Mouse (Mus musculus) cerebellum, adult 18-20 months (tissue): ENCODE measurements around the gene Tbc1d8.

Experiments used
- DNase-seq, 2 experiments: peaks; one replicate each; pipeline ENCODE4 v3.0.0; 2021

Tbc1d8 gene

DNA sequence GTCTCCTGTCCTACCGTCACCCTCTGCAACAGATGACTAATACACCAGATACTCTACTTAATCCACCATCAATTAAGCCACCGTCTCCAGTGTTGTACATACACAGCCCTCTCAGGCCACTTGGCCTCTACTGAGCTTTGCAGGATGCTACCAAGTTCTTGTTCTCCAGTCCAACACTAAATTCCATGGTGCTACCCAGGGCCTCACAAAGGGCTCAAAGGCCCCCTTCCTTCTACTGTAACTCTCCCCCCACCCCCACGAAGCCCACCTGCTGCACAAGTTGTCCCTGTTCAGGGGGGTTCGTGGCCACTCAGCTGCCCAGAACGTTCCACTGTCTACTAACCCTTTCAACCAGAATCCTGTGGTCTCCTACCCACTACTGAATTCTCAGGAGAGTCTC is 1.5 kb downstream of the Tbc1d8 start:
- no peak for DNase-seq

DNA sequence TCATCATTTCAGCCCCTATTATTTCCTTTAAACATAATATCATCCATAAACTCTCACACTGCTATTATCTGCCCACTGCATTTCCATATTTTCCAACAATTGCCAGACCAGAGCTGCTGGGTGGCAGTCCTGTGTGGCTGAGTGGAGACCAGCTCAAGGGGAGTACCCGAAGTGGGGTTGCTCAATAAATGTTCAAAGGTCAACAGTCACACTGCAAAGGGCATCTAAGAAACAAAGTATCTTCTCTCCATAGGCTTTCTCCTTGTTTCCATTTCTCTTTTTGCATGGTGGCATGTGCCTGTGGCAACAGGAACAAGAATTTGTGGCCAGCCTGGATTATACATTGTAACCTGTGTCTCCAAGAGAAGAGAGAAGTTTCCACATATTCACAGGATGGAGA is 2.2 kb downstream of the Tbc1d8 start:
- DNase-seq = no peak

DNA sequence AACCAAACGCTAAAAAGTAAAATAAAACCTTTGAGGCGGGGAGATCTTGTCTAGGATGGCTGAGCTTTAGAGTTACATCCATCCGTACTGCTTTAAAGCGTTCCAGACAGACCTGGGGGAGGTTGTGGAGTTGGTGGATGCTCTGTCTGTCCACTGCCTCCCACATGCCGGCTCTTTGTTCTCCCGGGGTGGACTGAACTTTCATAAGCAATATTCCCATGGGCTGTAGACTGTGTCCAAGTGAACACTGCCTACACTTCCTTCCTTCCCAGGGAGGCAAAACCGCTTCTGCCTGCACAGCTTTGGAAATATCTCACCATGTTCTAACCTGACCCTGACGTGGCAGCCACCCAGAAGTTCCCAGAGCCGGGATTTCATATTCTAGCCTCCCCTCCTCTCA is 4.0 kb downstream of the Tbc1d8 start:
- no peak for DNase-seq

DNA sequence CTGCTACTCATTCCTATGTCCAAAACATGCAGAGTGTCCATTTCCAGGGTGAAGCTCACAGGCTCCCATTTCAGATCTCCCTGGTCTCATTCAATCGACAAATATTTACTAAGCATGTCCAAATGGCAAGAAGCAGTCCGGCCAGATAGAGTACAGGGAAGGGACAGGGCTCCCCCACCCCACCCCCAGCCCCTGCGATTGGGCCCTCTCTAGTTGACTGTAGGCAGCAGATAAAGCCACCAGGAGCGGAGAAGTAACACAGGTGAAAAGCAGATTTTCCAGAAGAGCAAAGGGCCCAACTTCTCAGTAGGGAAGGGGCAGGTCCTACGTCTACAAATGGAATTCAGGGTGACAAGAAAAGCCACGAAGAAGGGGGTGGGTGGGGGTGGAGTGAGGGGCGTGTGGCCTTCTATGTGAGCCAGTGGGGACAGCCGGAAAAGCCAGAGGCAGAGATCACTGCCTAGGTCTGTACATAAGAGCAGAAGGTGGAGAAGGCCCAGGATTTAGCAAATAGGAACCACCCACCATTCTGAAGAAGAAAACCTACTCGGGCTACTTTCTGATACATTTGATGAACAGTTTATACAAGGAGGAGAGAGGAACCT is 7.2 kb downstream of the Tbc1d8 start:
- DNase-seq = no peak

DNA sequence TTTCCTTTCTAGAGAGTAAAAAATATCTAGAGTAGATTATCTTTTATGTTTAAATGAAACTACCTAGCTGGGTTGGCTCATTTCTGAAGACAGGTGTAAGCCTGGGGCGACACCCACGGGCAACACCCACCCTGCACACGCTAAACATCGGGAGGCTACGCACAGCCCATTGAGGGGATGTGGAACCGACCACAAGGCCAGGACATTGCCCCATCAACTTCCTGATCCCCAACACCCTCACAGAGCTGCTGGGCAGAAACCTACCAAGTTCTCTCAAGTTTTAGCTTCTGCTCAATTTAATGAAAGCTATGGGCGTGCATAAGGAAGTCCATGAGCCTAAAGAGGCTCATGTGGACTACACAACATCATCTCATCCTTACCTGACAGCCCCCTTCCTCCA is 9.6 kb downstream of the Tbc1d8 start:
- DNase-seq = no peak

DNA sequence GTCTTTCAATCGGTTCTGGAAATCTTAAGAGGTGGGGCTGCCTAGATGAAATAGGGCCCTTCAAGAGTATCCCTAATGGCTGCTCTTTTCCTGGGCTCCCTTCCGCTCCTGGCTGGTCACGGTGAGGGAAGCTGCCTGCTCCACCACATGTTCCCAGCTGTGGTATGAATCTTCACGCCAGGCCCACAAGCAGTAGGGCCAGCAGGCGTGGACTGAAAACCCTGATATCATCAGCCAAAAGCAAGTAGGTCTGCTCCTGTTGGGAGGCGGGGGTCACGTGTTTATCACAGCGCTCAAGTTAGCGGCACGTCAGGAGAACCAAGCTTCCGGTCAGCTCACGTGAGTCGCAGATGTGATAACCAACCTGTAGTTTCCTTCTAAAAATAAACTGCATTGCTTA is 12.0 kb downstream of the Tbc1d8 start:
- no peak for DNase-seq

DNA sequence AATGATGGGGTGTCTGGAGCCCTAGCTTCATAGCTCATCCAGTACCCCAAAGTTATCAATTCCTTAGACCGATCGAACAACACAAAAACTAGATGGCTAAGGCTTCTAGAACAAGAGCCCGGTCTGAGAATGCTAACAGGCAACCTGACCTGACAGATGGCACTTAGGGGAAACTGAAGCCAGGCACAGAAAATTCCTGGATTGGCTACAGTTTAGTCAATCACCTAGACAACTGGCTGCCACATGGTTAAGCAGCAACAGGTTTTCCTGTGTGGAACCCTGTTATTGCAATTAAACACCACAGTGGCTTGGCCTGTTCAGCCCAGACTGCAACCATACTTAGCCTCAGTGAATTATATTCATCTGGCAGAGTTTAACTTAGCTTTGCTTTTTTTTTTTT is 13.8 kb downstream of the Tbc1d8 start:
- peak; percentile 44 to 60 for DNase-seq

DNA sequence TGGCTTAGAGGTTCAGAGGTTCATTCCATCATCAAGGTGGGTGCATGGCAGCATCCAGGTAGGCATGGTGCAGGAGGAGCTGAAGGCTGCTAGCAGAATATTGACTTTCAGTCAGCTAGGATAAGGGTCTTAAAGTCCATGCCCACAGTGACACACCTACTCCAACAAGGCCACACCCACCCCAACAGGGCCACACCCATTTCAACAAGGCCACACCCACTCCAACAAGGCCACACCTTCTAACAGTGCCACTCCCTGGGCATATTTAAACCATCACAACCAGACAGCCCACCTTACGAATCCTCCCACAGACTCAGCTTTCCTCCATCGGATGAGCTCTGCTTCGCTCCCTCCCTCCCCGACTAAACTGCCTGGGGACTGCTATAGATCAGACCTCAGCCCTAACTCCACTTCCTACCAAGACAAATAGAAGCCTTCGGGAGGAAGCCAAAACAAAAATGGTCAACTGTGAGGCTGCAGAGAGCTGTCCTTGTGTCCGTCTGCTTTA is 15.6 kb downstream of the Tbc1d8 start:
- DNase-seq = peak in 1 of 2 experiments; percentile 10

DNA sequence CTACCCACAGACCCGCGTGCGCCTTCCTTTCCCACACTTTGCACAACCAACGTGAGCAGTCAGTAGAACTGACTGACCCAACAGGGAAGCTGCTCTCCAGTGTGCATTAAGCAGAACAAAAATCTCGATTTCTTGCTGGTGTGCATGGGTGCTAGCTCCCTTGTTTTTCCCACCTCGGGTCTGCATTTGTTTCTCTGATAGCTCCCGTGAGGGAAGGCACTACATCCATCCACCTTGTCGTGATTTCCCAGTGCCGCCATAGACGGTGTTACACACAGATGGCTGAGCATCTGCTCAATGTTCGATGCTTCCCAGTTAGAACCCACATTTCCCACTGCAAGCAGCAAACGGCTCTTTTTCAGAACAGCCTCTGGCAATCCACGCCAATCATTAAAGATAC is 16.5 kb downstream of the Tbc1d8 start:
- DNase-seq = peak in 1 of 2 experiments; percentile 28

DNA sequence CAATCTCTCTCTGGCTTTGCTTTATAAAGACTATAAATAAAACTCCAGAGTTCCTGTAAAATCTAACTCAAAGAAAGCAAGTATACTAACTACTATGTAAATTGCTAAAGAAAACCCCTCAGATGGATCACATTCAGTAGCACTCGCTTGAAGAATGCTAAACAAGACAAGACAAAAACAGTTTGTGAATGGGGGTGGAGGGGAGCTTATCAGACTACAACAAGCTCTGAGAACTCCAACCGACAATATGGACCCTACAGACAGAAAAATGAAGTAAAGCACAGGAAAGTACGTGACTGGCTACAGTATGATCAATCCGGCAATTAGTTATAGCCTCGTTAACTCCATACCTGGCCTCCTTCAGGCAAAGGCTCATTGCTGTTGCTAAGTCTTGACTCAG is 18.1 kb downstream of the Tbc1d8 start:
- DNase-seq = no peak

DNA sequence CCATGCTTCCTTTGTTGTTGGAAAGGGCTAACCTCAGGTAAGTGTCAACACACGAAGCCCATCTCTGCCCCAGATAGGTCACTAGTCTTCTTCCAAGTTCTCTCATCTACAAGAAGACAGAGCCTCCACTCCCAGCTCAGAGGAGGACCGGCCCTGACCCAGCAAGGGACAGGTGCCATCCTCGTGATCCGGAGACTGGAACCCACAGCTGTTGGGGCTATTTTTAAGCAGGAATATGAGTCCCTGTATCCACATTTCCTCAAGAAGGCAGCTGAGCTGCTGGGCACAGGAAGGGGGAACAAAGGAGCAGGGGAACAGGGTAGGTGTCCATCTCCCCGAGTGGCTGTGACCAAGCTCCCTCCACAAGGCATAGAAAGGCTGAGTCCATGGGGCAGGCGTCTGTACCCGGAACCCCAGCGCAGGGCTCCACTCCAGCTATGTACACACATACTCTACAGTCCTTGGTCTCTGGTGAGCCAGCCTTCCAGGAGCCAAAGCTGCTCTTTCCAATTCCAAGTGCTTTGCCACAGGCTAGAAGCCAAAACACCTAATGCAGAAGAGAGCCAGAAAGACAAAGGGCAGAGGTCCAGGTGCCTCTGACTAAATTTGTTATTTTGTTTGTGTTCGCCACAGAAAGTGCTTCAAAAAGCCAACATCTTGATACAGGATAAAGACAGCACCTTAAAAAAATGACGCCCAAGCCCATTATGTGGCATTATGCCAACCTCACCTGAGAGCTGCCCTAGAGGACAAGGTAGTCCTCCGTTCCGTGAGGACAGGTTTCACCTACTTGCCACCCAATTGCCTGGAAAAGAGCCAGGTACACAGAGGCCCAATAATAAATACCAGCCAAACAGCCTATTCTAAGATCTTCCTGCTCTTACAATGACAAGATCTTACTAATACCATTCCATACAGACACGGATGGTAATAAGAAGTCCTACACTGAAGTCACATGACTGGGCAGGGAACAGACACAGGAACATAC is 20.4 kb downstream of the Tbc1d8 start:
- DNase-seq = peak; percentile 77 to 83

DNA sequence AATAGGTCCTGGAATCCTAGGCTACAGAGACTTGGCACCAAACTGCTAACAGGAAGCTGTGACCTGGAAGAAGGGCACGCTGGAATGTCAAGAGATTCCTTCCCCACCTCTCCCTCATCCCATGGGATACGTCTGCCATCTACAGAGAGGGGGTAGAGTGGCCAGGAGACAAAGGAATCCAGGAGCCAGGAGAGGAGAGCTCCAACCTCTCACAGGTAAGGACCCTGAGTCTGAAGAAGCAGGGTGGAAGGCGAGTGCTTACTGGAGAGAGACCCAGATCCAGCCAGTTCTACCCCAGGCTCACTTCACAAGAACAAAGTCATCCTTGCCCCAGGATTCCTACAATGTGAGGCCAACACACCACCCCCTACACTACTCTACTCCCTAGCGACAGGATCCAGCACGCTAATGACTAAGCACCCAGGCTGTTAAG is 22.1 kb downstream of the Tbc1d8 start:
- DNase-seq = no peak

DNA sequence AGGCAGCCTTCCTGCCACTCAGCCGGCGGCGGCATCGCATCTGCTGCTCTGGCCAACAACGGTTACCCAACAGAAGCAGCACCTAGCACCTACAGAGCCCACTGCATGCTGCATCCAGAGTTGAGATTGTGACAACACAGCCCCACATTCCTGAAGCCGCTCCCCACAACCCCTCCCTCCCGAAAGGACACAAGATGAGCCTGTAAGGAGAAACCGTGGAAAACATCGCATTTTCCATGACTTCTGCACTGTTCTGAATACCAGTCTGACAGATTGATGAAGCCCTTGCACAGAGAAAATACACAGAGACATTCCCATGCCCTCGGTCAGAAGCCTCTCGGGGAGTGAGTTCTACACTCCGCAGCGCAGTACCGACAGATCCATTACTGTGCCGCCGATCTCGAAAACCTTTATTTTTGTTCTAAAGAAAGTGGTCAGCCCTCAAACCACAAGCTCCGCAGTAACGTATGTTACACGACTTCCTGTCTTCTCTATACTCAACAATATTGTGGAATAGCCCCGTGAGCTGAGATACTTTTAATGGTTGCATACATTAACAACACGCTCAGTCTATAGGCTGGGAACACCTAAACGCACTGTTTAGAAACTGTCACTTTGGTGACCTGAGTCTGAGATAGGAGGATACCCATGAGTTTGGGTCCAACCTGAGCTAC is 23.1 kb downstream of the Tbc1d8 start:
- peak in 1 of 2 experiments; percentile 27 for DNase-seq

DNA sequence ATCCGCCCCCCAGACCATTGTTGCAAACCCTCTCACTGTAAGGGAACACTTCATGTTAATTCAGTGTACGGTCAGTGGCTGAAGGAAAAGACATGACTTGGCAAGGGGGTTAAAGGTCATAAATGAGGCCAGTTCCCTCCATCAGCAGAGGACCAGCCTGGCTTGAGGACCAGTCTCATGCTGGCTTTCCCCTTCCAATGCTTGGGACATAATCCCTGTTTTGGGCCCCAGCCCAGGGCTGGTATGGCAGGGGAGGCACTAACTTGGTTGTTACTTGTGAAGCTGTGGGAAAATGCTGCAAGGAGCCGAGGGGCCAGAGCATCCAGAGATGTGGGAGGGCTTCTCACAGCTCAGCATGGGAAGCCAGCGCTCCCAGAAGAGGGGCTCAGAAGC is 23.8 kb downstream of the Tbc1d8 start:
- peak; percentile 44 to 55 for DNase-seq

DNA sequence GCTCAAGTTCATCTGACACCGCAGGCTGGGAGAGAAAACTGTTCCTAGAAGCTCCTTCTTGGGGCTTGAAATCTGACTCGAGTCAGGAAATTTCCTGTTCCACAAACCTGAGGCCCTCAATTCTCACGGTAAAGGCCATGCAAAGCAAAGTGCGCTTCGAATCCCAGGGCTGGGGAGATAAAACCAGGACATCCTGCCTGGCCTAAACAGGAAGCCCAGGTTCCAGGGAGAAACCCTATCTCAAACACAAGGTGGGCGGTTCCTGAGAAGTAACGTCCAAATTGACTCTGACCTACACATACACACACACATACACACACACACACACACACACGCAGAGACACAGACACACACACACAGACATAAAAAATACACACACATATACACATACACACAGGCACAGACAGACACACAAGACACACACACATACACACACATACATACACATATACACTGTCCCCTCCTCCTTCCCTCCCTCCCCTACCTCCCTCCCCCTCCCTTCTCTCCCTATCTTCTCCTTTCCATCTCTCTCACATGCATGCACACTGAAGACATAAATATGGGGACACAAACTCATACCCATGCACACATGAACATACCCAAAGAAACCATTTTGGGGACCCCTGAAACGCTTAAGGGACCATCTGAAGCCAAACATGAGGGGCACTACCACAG is 24.3 kb downstream of the Tbc1d8 start:
- peak in 1 of 2 experiments; percentile 37 for DNase-seq

DNA sequence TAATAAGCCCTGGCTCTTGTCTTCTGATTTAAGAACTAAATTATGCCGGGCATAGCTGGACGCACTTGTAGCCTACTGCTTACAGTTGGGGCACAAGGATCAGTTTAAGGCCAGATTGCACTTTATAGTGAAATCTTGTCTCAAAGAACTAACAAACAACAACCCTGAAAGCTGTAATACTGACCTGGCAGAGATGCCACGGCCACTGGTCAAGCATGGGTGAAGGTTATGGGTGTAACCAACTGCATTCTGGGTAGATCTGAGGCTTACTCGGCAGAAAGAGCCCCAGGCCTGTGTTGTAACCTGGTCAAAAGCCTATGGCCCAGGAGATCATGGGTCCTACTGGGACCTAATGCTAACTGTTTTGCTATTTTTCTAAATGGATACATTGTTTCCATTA is 26.4 kb downstream of the Tbc1d8 start:
- DNase-seq = no peak

DNA sequence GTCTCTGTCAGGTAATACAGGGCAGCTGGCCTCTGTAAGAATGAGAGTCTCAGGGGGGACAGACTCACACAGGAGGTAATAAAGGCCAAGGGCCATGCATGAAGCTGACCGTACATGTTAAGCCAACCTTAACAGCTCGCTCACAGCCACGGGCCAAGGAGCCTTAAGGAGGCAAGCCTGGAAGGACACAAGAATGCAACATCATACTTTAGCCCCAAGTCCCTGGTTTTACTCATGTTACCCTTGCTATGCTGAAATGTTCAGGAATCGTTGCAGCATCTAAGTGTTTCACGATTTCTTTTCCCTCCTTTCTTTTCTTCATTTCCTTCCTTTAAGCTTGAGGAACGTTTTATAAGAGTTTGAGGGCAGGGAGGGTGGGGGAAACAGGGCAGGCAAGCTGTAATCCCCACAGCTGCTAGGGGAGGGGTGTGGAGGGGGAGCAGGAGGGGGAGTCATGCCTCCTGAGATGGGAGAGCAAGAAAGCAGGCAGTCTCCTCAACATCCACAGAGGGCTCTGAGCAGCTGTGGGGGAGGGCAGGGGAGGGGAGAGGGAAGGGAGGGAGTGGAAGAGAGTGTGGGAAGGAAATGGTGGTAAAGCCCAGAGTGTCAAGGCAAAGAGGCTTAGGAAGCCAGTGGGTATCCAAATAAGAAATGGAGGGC is 28.4 kb downstream of the Tbc1d8 start:
- no peak for DNase-seq

DNA sequence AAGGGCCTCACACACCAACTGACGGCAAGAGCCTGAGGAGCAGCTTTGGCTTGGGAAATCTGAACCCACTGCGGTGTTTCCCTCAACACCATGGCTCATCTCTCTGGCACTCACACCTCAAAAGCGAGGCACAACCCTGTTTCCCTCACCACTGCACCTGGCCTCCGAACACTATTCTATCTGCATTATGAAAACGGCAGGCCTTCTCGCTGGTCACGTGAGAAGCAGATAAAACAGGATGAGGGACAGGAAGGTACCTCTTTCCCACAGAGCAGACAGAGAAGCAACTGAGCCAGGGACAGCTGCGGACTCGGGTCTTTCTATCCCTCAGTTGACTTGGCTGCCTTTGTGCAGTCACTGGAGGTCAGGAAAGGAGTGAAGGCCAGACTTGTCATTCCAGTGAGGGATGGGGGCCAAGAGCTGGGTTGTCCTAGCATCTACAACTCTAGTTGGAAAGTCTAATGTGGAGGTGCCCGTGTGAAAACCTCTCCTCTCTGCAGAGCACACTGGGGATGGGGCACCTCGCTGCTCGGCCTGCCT is 29.2 kb downstream of the Tbc1d8 start:
- DNase-seq = peak in 1 of 2 experiments; percentile 37

DNA sequence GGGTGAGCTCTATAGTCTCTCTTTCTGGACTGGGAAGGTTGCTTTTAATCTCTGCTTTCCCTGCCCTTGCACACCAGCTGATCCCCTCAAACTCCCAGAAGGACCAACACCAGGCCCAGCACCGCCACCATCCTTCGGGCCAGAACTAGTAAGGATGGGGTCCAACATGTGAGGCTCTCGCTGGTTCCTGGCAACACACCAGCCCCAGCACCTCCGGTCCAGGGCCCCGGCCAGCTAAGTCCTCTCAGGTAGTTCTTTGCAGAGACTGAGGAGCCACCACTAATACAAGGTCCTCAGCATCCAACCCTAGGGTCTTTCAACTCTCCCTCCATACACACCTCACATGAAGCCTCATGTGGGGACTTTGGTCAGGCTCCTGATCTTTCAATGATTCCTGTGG is 29.7 kb downstream of the Tbc1d8 start:
- peak; percentile 46 to 55 for DNase-seq

DNA sequence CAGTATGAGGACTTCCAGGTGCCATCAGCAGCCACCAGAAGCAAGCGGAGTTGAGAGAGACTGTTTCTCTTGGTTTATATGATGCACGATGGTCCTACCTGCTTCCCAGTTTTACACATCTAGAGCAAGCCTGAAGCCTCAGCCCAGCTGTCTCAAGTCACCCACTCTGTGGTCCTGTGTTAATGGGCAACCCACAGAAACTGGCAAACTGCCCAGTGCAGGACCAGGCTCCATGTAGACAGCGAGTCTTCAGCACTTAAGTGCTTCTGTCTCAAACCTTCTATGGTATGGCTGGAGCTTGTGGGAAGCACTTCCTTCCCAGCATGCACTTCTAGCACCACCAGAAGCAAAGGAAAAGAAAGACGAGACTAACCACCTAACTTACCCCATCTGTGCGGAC is 30.3 kb downstream of the Tbc1d8 start:
- peak in 1 of 2 experiments; percentile 23 for DNase-seq

DNA sequence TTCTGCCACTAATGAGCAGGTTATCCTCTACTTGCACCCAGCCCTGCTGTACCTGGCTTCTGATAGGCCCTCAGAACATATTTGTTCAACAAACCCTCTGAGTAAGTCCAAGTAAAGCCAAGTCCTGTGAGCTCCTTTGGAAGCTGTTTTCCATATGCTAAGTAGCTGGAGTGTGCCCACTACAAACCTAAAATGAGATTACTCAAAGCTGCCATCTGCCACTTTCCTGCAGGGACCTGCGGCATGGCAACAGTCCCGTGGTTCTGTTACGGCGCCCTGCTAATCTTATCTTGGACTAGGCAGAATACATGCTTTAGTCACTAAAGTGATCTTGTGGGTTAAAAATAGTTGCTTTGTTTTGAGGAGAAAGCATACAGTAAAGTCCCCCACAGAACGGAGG is 32.4 kb downstream of the Tbc1d8 start:
- peak; percentile 85 to 87 for DNase-seq
